Mouse (Mus musculus): Measurements from ENCODE around the gene Ptp4a2.

GRCm38 (mm10) chr4:129830343-129830944, 19.4 kb downstream of the Ptp4a2 start:
- no peak for TF ChIP-seq CTCF (IDR thresholded peaks at IDR 0.05; ENCODE audit: low read depth, low read length)
- no peak for TF ChIP-seq GATA1 (IDR thresholded peaks at IDR 0.05; ENCODE audit: borderline replicate concordance, low read length)
- 0 out of 2 replicates have a peak, but pooled peaks have one; percentile 15 for TF ChIP-seq TAL1 (conservative IDR thresholded peaks at IDR 0.05; ENCODE audit: low read depth, low read length)
- TF ChIP-seq POLR2AphosphoS5 (IDR thresholded peaks at IDR 0.05; ENCODE audit: insufficient replicate concordance, low read depth, low read length) = no peak
- no peak for TF ChIP-seq GATA2 (IDR thresholded peaks at IDR 0.05; ENCODE audit: borderline replicate concordance, low read depth, low read length)
